Mouse (Mus musculus) spleen, adult 2 months (tissue): ENCODE results near the gene Gpr65. TPM values are rescaled to one million over a fixed set of nuclear protein-coding genes. Genes with fewer than 3 reads are reported as not detected.
A peak's percentile ranks its signal among the peaks of the same experiment; 100 is the strongest.

Experiments
- DNase-seq, 2 experiments: peaks; one replicate each; pipeline versions ENCODE4 v3.0.0 to v3.0.0-alpha.2; 2012 to 2021; ENCODE audit warnings: low spot score in 2 of 2, low read depth in 1 of 2
- H3K27ac ChIP-seq: fragments of 200-500 bp; 2 replicates; pipeline ENCODE4 v1.5.1; 2012; ENCODE audit warnings: low read length, inconsistent platforms; ENCODE audit not compliant: insufficient read depth
- H3K27me3 ChIP-seq: fragments of 200-500 bp; 2 replicates; pipeline ENCODE4 v1.6.1; 2012; ENCODE audit warnings: mild to moderate bottlenecking, moderate library complexity, low read length, inconsistent platforms; ENCODE audit not compliant: control insufficient read depth, insufficient read depth
- H3K36me3 ChIP-seq: fragments of 200-500 bp; 2 replicates; pipeline ENCODE4 v1.6.1; 2012; ENCODE audit warnings: mild to moderate bottlenecking, low read length, inconsistent platforms; ENCODE audit not compliant: control insufficient read depth, insufficient read depth
- H3K4me1 ChIP-seq: fragments of 200-500 bp; 2 replicates; pipeline ENCODE4 v1.6.1; 2011; ENCODE audit warnings: inconsistent platforms; ENCODE audit not compliant: control insufficient read depth, insufficient read depth, insufficient read length
- H3K4me3 ChIP-seq: fragments of 200-500 bp; 2 replicates; pipeline ENCODE4 v1.5.1; 2011; ENCODE audit warnings: mild to moderate bottlenecking, inconsistent platforms; ENCODE audit not compliant: insufficient read depth, insufficient read length; ENCODE audit errors: extremely low read depth
- CTCF ChIP-seq: fragments of 200-500 bp; IDR thresholded peaks from 2 replicates; pipeline ENCODE4 v1.5.1; 2011; ENCODE audit warnings: mild to moderate bottlenecking, inconsistent platforms; ENCODE audit not compliant: insufficient read depth, insufficient read length, insufficient replicate concordance; ENCODE audit errors: extremely low read depth
- POLR2A ChIP-seq: fragments of 200-500 bp; IDR thresholded peaks from 2 replicates; pipeline ENCODE4 v1.6.1; 2011; ENCODE audit warnings: low read depth, low read length, inconsistent platforms
- WGBS: fragments of 180-500 bp; shearing (Covaris S2); methylation state at CpG from one replicate; pipeline ENCODE4 v1.1.7; 2018; 5-methylcytosine and 5-hydroxymethylcytosine counted together
- polyA plus RNA-seq: library from polyadenylated mRNA; depleted of rRNA; stranded (reverse); fragments of >200 nt; gene quantifications from 2 replicates; pipeline ENCODE4 v1.2.3, GENCODE M21; 2012

The Gpr65 gene
- polyA plus RNA-seq, 1 experiment, result 9.2 TPM

- H3K27ac ChIP-seq, result 0 out of 2 replicates have a peak overlapping the region, but pooled peaks have one; percentile 1
- no peaks in the 10 kb centered on the region; the same call in 1 of the 2 replicates for H3K36me3 ChIP-seq
- WGBS, result under 1% methylated on average over 12 of the region's 12 CpGs
- H3K4me1 ChIP-seq, result peaks cover 2% of the 10 kb centered on the region; the same call in 1 of the 2 replicates
- TF ChIP-seq CTCF (no peak), POLR2A (no peak)
- H3K27me3 ChIP-seq, result no peaks in the 10 kb centered on the region
- no peak for DNase-seq
- peak overlapping the region; percentile 96 for H3K4me3 ChIP-seq
These were observed 8.9 kb upstream of the Gpr65 start for GRCm38 (mm10) chr12:98259518-98259852.

- H3K27ac ChIP-seq, result no peak overlapping the region; the same call in 1 of the 2 replicates
- TF ChIP-seq CTCF (no peak), POLR2A (no peak)
These were observed 2.7 kb upstream of the Gpr65 start for GRCm38 (mm10) chr12:98265697-98266096.

GRCm38 (mm10) chr12:98269791-98270745, 1.6 kb downstream of the Gpr65 start:
- peak overlapping the region; percentile 89 for H3K27ac ChIP-seq
- H3K36me3 ChIP-seq, result peaks cover under 1% of the 10 kb centered on the region; the same call in 1 of the 2 replicates
- H3K27me3 ChIP-seq, result no peaks in the 10 kb centered on the region
- no peak for TF ChIP-seq CTCF
- no peak for TF ChIP-seq POLR2A
- WGBS, result 5% methylated on average over 17 of the region's 17 CpGs
- DNase-seq, result no peak
- peak overlapping the region; percentile 62 for H3K4me3 ChIP-seq
- H3K4me1 ChIP-seq, result peaks cover 22% of the 10 kb centered on the region; the same call in 1 of the 2 replicates

More at GRCm38 (mm10) chr12:98265697-98266096, 2.7 kb upstream of the Gpr65 start:
- DNase-seq, result no peak
- Histone ChIP-seq H3K27me3 (no peaks in the 10 kb centered on the region), H3K36me3 (no peaks in the 10 kb centered on the region), H3K4me3 (no peak overlapping the region), H3K4me1 (peaks cover 12% of the 10 kb centered on the region; the same call in 1 of the 2 replicates)
- 85% methylated on average over 9 of the region's 9 CpGs for WGBS

- no peak for DNase-seq
- Histone ChIP-seq H3K27ac (no peak overlapping the region; the same call in 1 of the 2 replicates), H3K4me3 (peak overlapping the region; percentile 30), H3K36me3 (peaks cover 6% of the 10 kb centered on the region; the same call in 1 of the 2 replicates), H3K27me3 (no peaks in the 10 kb centered on the region), H3K4me1 (peaks cover 22% of the 10 kb centered on the region; the same call in 1 of the 2 replicates)
- TF ChIP-seq CTCF, result no peak
- no peak for TF ChIP-seq POLR2A
- 17% methylated on average over 12 of the region's 12 CpGs for WGBS
These were observed 2.6 kb downstream of the Gpr65 start for GRCm38 (mm10) chr12:98270810-98271566.

GRCm38 (mm10) chr12:98272433-98272832, 4.0 kb downstream of the Gpr65 start:
- Histone ChIP-seq H3K27me3 (no peaks in the 10 kb centered on the region), H3K4me3 (no peak overlapping the region), H3K4me1 (peaks cover 19% of the 10 kb centered on the region; the same call in 1 of the 2 replicates), H3K36me3 (peaks cover 9% of the 10 kb centered on the region; the same call in 1 of the 2 replicates), H3K27ac (no peak overlapping the region)
- WGBS, result 83% methylated on average over 7 of the region's 7 CpGs
- no peak for DNase-seq
- no peak for TF ChIP-seq CTCF
- no peak for TF ChIP-seq POLR2A

- DNase-seq, result peak in 1 of 2 experiments; percentile 53
These were observed 12.1 kb downstream of the Gpr65 start for GRCm38 (mm10) chr12:98280530-98280929.

More at GRCm38 (mm10) chr12:98280530-98280929, 12.1 kb downstream of the Gpr65 start:
- TF ChIP-seq CTCF (peak; percentile 58; the same call in 1 of the 2 replicates), POLR2A (no peak)
- 27% methylated on average over 5 of the region's 5 CpGs for WGBS
- Histone ChIP-seq H3K36me3 (peaks cover 4% of the 10 kb centered on the region; the same call in 1 of the 2 replicates), H3K27ac (no peak overlapping the region), H3K4me3 (no peak overlapping the region), H3K27me3 (no peaks in the 10 kb centered on the region), H3K4me1 (peaks cover 5% of the 10 kb centered on the region; the same call in 1 of the 2 replicates)
